Mouse (Mus musculus) midbrain, embryonic 13.5 days (tissue): ENCODE measurements at regions not wholly inside any gene's neighbourhood (a gene's known extent, or its start where the extent isn't known, plus 50 kb on each side); places are given as distances from the start of the nearest gene placed in this dataset.

Source experiments
- ATAC-seq: fragments of 200-750 bp; cut with Nextera tagmentation; 2 replicates; pipeline ENCODE4 v1.8.0; 2017; ENCODE audit warnings: mild to moderate bottlenecking, moderate TSS enrichment, moderate library complexity
- H3K27ac ChIP-seq: fragments of 300-500 bp; sonication (generic); 2 replicates; pipeline ENCODE4 v1.5.1; 2015; ENCODE audit warnings: inconsistent platforms, mild to moderate bottlenecking, moderate library complexity
- H3K27me3 ChIP-seq: fragments of 300-500 bp; sonication (generic); 2 replicates; pipeline ENCODE4 v1.6.1; 2015; ENCODE audit warnings: mild to moderate bottlenecking, inconsistent platforms
- H3K36me3 ChIP-seq: fragments of 300-500 bp; sonication (generic); 2 replicates; pipeline ENCODE4 v1.6.1; 2015; ENCODE audit warnings: mild to moderate bottlenecking, inconsistent platforms
- H3K4me1 ChIP-seq: fragments of 300-500 bp; sonication (generic); replicated peaks from 2 replicates; pipeline ENCODE4 v1.6.1; 2015; ENCODE audit warnings: inconsistent platforms
- H3K4me2 ChIP-seq: fragments of 300-500 bp; sonication (generic); replicated peaks from 2 replicates; pipeline ENCODE4 v1.6.1; 2015; ENCODE audit warnings: moderate library complexity, mild to moderate bottlenecking, inconsistent platforms
- H3K4me3 ChIP-seq: fragments of 300-500 bp; sonication (generic); replicated peaks from 2 replicates; pipeline ENCODE4 v1.5.1; 2015; ENCODE audit warnings: mild to moderate bottlenecking, inconsistent platforms
- H3K9ac ChIP-seq: fragments of 300-500 bp; sonication (generic); replicated peaks from 2 replicates; pipeline ENCODE4 v1.6.1; 2015; ENCODE audit warnings: mild to moderate bottlenecking, inconsistent platforms
- H3K9me3 ChIP-seq: fragments of 300-500 bp; sonication (generic); 2 replicates; pipeline ENCODE4 v1.6.1; 2016; ENCODE audit warnings: mild to moderate bottlenecking, inconsistent platforms
- WGBS: fragments of 180-500 bp; shearing (Covaris S2); methylation state at CpG from one replicate; pipeline ENCODE4 v1.1.7; 2015; 5-methylcytosine and 5-hydroxymethylcytosine counted together

DNA sequence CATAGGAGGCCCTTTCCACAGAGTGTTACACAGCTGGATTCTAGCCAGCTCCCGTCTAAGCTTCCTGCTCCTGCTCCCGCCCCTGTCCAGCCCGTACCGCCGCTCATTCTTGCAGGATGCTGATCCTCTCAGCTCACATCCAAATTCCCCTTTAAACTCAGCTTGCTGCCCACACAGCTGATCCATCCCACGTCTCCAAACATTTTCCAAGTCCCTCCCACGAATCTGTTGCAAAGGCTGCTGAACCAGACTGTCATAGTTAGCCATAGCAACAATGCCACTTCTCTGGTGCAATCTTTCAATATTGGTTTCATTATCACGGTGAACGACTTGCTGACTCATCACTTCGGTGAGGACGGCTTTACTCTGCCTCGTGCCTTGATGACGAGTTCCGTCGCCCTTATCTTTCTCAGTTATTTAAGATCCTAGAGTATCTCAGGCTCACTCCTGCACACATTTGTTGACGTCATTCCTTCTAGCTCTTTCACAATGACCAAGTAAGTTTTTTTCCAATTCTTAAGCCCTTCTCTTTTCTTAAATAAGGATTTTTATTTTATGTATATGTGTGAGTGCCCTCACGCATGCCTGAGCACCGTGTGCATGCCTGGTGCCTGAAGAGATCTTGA is 420.0 kb downstream of the Adamts20 start:
- ATAC-seq, result no peak
- H3K9ac ChIP-seq, result no peak overlapping the region
- no peaks in the 10 kb centered on the region for H3K27me3 ChIP-seq
- peaks cover 7% of the 10 kb centered on the region; the same call in 1 of the 2 replicates for H3K4me1 ChIP-seq
- no peaks in the 10 kb centered on the region for H3K36me3 ChIP-seq
- H3K27ac ChIP-seq, result no peak overlapping the region
- no peak overlapping the region for H3K4me2 ChIP-seq
- no peak overlapping the region for H3K4me3 ChIP-seq
- H3K9me3 ChIP-seq, result no peaks in the 10 kb centered on the region
- WGBS, result 84% methylated on average over 18 of the region's 18 CpGs

GRCm38 (mm10) chr15:94032957-94033356 is 432.3 kb downstream of the Adamts20 start:
- Histone ChIP-seq H3K36me3 (no peaks in the 10 kb centered on the region), H3K9ac (no peak overlapping the region), H3K27me3 (no peaks in the 10 kb centered on the region), H3K27ac (no peak overlapping the region), H3K4me3 (no peak overlapping the region), H3K9me3 (no peaks in the 10 kb centered on the region), H3K4me1 (no peaks in the 10 kb centered on the region), H3K4me2 (no peak overlapping the region)
- no peak for ATAC-seq
- WGBS, result 83% methylated on average over 2 of the region's 2 CpGs

- Histone ChIP-seq H3K9ac (no peak overlapping the region), H3K4me3 (no peak overlapping the region), H3K4me1 (no peaks in the 10 kb centered on the region), H3K27me3 (no peaks in the 10 kb centered on the region), H3K4me2 (no peak overlapping the region), H3K27ac (no peak overlapping the region), H3K9me3 (no peaks in the 10 kb centered on the region), H3K36me3 (no peaks in the 10 kb centered on the region)
- no peak for ATAC-seq
- WGBS, result 69% methylated on average over 16 of the region's 16 CpGs
Observed at GRCm38 (mm10) chr15:94025996-94026696, 430.5 kb upstream of the Prickle1 start.

DNA sequence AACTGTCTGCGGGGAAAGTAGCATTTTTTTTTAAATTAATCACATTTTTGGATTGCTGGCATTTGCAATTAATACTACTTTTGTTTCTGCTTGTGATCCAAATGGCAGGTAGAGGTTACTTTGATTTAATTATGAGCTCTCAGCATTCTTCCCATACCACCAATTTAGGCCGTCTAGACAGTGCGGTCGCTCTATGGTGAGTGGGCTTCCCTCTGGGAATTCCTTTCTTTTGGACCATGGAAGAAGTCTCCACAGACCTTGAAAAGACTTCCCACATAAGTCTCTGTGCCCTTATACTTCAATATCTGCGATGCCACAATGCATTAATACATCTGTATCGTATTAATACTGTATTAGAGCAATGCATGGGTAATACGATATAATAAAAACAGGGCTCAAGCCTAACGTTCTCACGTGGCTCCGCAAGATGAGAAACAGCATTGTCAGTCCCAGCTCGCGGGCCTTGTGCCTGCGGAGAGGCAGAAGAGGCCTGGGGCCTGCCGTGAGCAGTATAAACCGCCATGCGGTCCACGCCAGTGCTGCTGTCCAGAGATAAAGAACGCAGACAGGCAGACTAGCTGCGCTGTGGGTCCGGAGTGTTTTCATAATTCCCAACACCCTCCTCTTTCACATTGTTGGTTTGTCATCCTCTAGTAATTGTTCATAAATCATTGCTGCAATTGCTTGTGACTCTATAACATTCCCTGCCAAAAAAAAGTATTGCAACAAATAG is 429.7 kb upstream of the Prickle1 start:
- Histone ChIP-seq H3K4me2 (no peak overlapping the region), H3K9me3 (no peaks in the 10 kb centered on the region), H3K4me1 (no peaks in the 10 kb centered on the region), H3K36me3 (no peaks in the 10 kb centered on the region), H3K4me3 (no peak overlapping the region), H3K9ac (no peak overlapping the region), H3K27ac (no peak overlapping the region), H3K27me3 (no peaks in the 10 kb centered on the region)
- ATAC-seq, result no peak
- WGBS, result 84% methylated on average over 20 of the region's 20 CpGs

DNA sequence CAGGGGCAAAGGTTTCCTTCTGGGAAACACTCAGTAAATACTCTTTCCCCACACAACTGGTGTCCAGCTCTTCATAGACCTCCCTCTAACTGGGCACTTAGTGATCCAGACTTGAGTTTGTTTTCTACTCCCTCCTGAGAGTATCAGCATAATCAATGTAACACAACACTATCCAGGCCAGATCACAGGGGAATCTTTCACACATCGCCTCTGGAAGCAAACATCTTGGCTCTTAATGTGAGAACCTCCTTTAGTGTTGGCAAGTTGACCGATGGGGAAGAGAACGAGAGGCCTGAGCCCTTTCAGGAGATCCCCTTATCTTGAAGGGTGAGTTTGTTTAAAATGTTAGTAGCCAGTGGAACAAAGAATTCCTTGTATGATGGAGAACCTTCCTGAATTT is 429.1 kb upstream of the Prickle1 start:
- H3K36me3 ChIP-seq, result no peaks in the 10 kb centered on the region
- no peaks in the 10 kb centered on the region for H3K4me1 ChIP-seq
- no peak for ATAC-seq
- H3K9ac ChIP-seq, result no peak overlapping the region
- H3K4me2 ChIP-seq, result no peak overlapping the region
- no peaks in the 10 kb centered on the region for H3K27me3 ChIP-seq
- no peak overlapping the region for H3K4me3 ChIP-seq
- 86% methylated on average over 3 of the region's 3 CpGs for WGBS
- no peak overlapping the region for H3K27ac ChIP-seq
- H3K9me3 ChIP-seq, result no peaks in the 10 kb centered on the region

DNA sequence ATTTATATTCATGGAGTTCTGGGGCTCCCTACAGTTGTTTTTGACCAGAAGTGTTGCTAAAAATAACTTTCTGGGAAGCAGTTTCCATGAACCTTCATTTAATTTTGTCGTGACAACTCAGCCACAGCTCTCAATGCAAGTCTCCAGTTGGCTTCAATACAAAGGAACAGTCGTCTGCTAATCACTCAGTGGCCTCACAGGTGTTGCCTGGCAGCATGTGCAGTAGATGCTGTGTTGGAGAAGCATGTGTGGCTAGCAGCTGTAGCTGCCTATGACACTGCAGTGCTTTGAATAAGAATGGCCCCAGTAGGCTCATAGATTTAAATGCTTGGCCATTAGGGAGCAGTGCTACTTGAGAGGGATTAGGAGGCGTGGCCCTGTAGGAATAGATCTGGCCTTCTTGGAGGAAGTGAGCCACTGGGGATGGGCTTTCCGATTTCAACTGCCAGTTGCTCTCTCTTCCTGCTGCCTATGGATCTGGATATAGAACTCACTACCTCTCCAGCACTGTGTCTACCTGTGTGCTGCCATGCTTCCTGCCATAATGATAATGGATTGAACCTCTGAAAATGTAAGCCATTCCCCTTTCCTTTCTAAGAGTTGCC is 428.5 kb upstream of the Prickle1 start:
- WGBS, result 56% methylated on average over 4 of the region's 4 CpGs
- no peaks in the 10 kb centered on the region for H3K9me3 ChIP-seq
- H3K4me2 ChIP-seq, result no peak overlapping the region
- H3K9ac ChIP-seq, result no peak overlapping the region
- no peak for ATAC-seq
- no peaks in the 10 kb centered on the region for H3K4me1 ChIP-seq
- no peak overlapping the region for H3K4me3 ChIP-seq
- H3K36me3 ChIP-seq, result no peaks in the 10 kb centered on the region
- no peaks in the 10 kb centered on the region for H3K27me3 ChIP-seq
- no peak overlapping the region for H3K27ac ChIP-seq

DNA sequence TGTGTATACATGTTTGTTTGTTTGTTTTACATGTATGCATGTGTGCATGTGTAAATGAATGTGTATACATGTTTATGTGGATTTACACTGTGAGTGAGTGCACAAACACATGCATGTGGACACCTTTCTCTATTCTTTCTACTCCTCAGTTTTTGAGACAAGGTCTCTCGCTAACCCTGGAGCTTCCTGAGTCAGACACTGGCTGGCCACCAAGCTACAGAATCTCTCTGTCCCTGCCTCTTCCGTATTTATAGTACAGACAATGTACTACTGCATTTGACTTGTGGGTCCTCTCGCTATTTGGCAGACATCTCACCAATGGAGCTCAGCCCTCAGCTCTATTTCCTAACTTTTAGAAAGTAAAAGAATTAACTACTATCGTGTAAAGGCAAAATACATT is 427.8 kb upstream of the Prickle1 start:
- no peak overlapping the region for H3K27ac ChIP-seq
- H3K27me3 ChIP-seq, result no peaks in the 10 kb centered on the region
- H3K4me1 ChIP-seq, result no peaks in the 10 kb centered on the region
- no peak for ATAC-seq
- no peak overlapping the region for H3K4me2 ChIP-seq
- whole genome bisulfite sequencing, result 89% methylated on average over 4 of the region's 4 CpGs
- no peaks in the 10 kb centered on the region for H3K9me3 ChIP-seq
- no peaks in the 10 kb centered on the region for H3K36me3 ChIP-seq
- H3K4me3 ChIP-seq, result no peak overlapping the region
- no peak overlapping the region for H3K9ac ChIP-seq

- no peaks in the 10 kb centered on the region for H3K36me3 ChIP-seq
- no peak overlapping the region for H3K27ac ChIP-seq
- no peak overlapping the region for H3K4me2 ChIP-seq
- H3K9ac ChIP-seq, result no peak overlapping the region
- H3K4me3 ChIP-seq, result no peak overlapping the region
- ATAC-seq, result no peak
- WGBS, result 61% methylated on average over 9 of the region's 9 CpGs
- H3K9me3 ChIP-seq, result no peaks in the 10 kb centered on the region
- no peaks in the 10 kb centered on the region for H3K27me3 ChIP-seq
- H3K4me1 ChIP-seq, result no peaks in the 10 kb centered on the region
Observed at GRCm38 (mm10) chr15:94017814-94018213, 422.1 kb upstream of the Prickle1 start.

- WGBS, result 76% methylated on average over 4 of the region's 4 CpGs
- Histone ChIP-seq H3K4me3 (no peak overlapping the region), H3K27ac (no peak overlapping the region), H3K4me2 (no peak overlapping the region), H3K27me3 (no peaks in the 10 kb centered on the region), H3K36me3 (no peaks in the 10 kb centered on the region), H3K4me1 (no peaks in the 10 kb centered on the region), H3K9me3 (no peaks in the 10 kb centered on the region), H3K9ac (no peak overlapping the region)
- ATAC-seq, result no peak
Observed at GRCm38 (mm10) chr15:94011499-94011898, 415.8 kb upstream of the Prickle1 start.

- 85% methylated on average over 5 of the region's 5 CpGs for WGBS
- H3K9me3 ChIP-seq, result no peaks in the 10 kb centered on the region
- H3K4me1 ChIP-seq, result peaks cover 2% of the 10 kb centered on the region; the same call in 1 of the 2 replicates
- no peak overlapping the region for H3K4me2 ChIP-seq
- ATAC-seq, result no peak
- no peak overlapping the region for H3K4me3 ChIP-seq
- H3K9ac ChIP-seq, result no peak overlapping the region
- no peaks in the 10 kb centered on the region for H3K36me3 ChIP-seq
- no peak overlapping the region for H3K27ac ChIP-seq
- no peaks in the 10 kb centered on the region for H3K27me3 ChIP-seq
Observed at GRCm38 (mm10) chr15:94006082-94006481, 410.4 kb upstream of the Prickle1 start.

DNA sequence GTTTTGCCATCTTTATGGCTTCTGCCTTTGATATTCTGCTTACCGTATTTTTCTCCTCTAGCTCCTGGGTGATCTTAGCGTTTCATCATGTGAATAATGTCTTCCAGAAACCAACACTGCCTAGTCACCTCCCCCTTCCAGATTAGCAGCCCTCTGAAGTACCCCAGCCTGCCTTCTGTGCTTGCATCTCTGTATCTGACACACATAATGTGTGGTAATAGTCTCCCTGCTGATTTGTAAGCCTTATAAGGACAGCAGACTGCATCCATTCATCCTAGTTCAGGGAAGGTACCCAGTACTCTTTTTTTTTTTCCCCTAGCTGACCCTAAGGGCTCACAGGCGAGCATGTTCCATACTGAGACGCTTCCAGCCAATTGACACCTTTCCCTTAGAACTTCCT is 409.2 kb upstream of the Prickle1 start:
- Histone ChIP-seq H3K4me2 (no peak overlapping the region), H3K36me3 (no peaks in the 10 kb centered on the region), H3K27ac (no peak overlapping the region), H3K4me1 (peaks cover 2% of the 10 kb centered on the region; the same call in 1 of the 2 replicates), H3K9me3 (no peaks in the 10 kb centered on the region), H3K4me3 (no peak overlapping the region), H3K27me3 (no peaks in the 10 kb centered on the region), H3K9ac (no peak overlapping the region)
- 0 out of 2 replicates have a peak, but pooled peaks have one; percentile 34 for ATAC-seq
- 42% methylated on average over 4 of the region's 4 CpGs for WGBS

DNA sequence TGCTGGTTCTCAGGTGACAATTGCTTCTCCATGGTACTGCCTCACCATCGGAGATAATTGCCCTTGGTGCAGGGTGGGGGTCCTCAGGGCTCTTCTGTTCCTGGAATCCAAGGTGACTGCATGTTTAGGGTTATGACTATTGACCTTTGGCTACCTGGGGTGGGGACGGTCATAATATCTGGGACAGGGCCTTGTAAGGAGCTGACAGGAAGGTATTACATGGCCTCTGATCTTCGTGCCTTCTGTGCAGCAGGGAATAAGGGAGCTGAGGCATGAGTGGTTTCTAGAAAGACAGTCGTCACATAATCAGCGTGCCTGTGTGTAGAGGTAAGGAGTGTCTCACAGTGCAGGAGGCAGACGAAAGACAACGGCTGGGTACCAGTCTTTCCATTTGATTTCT is 407.5 kb upstream of the Prickle1 start:
- Histone ChIP-seq H3K9ac (no peak overlapping the region), H3K9me3 (no peaks in the 10 kb centered on the region), H3K36me3 (no peaks in the 10 kb centered on the region), H3K4me3 (no peak overlapping the region), H3K4me2 (no peak overlapping the region), H3K27ac (no peak overlapping the region), H3K27me3 (no peaks in the 10 kb centered on the region), H3K4me1 (peaks cover 2% of the 10 kb centered on the region; the same call in 1 of the 2 replicates)
- WGBS, result 79% methylated on average over 7 of the region's 7 CpGs
- ATAC-seq, result no peak
